Mouse (Mus musculus): ENCODE results near the gene Gcn1l1.
"Not testable (repeated sequence)": the region's sequence is repeated elsewhere in the genome, so short reads cannot be mapped to it uniquely, and the experiment has no call there.

Gcn1l1 gene

DNA sequence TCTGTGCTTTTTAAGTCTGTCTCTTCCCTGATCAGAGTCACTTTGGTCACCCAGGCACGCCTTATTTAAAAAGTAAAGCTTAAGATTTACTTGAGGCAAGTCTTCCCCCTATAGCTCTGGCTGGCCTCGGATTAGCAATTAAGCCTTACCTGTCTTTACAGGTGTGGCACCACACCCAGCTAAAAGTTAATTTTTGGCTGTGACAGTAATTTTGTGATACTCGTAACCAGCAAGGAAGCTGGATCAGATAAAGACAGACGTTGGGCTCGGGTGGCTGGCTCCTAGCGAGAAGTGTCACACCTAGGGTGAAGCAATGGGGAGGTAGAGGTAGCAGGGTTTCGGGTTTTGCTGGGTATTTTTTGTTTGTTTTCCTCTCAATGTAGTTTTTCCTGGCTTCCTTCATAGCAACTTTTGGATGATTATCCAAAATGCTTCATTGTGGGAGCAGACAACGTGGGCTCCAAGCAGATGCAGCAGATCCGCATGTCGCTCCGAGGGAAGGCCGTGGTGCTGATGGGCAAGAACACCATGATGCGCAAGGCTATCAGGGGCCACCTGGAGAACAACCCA, 4.6 kb upstream of the Gcn1l1 start:
- DNase-seq, result no peak

DNA sequence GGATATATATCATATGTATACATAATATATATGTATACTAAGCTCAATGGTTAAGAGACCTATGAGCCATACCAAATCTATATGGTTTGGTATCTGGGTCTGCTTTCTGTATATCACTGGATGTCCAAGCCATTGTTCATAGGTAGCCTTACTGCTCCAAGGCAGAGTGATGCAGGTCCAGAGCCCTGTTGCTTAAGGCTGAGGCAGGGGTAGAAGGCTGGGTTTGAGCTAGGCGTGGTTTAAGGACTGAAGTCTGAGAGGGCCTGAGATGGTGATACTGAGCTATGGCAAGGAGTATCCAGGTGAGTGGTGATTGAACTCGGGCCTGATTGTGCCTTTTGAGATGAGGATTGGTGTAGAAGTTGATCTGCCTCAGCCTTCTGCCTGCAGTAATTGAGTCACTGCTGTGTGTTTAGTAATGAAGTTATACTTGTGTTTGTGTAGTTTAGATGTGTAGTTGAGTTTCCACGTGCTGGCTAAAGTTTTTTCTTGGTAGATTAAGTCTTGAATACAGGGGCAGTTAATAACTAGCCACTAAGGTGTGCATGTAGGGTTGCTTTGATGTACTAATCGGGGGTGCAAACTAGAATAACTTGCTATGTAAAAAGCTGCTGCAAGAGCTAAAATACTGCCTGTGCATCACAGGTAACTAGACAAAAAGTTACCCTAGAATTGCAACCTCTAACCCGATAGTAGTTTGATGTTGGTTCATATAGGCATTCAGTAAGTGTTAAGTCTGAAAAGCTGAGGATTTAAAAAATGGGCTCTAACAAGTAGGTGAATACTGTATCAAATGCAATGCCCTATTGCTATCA, 1.1 kb upstream of the Gcn1l1 start:
- DNase-seq, result no peak

DNA sequence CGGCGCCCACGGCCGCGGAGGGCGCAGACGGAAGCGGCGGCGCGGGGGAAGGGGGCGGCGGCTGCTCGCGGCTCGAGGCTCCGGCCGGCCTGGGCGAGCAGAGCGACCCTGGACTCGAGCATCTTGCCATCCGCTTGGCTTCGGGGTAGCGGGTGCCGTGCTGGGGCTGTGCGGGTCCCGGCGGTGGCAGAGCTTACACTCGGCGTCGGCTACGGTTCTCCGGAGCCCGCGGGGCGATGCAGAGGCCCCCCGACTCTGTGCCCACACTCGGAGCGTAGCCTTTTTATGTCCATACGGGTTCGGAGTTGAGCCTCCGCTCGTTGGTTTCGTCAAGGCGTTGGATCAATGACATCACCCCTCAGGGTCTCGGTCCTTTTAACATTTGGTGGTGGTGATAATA, 349 bp downstream of the Gcn1l1 start:
- DNase-seq, result no peak

DNA sequence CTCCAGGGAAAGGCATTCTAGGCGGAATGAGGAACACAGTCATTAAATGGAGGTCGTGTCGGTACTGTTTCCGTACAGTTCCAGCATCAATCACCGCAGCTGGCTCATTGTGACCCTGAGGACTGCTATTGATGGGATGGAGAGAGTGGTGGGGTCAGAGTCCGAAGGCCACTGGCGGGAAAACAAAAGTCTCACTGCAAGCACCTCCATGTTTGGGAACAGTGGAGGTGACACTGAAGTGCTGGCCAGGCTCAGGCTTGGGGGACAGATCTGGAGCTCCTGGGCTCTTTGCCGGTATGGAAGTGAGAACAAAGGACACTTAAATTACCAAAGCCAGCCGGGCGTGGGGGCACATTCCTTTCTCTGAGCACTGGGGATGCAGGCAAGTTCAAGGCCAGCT, 3.6 kb downstream of the Gcn1l1 start:
- peak; percentile 15 for DNase-seq

DNA sequence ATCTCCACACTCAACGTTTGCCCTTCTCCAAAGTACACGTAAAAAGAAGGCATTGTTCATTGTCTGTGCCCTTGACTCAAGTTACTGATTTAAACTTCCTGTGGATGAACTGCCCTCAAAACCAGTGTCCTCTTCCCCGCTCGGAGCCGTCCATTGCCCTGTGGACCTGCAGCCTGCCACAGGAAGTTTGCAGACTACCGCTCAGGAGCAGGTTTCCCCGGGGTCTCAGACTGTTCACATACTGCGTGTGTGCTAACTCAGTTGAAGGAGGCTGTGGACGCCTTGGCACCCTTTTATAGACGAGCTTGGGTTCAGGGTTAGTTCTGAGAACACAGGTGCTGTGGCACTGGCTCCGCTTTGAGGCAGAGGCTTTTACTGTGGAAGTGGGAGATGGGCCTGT, 4.3 kb downstream of the Gcn1l1 start:
- DNase-seq, result no peak

DNA sequence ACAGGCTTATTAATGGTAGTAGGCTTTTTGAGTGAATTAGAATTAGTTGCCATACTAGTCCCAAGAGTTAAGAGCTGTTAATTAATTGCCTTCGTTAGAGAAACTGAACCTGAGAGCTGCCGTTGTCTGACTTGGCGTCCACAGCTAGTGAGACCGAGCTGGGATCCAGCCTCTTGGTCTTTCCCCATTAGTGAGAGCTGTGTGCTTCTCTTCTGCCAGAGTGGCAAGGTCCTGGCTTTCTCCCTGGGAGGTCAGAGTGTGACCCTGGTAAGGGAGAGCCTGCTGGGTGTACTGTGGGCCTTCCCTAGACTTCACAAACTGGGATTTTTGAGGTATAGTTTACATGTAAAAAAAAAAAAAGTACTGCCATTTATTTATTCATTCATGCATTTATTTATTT, 4.7 kb downstream of the Gcn1l1 start:
- DNase-seq, result no peak

DNA sequence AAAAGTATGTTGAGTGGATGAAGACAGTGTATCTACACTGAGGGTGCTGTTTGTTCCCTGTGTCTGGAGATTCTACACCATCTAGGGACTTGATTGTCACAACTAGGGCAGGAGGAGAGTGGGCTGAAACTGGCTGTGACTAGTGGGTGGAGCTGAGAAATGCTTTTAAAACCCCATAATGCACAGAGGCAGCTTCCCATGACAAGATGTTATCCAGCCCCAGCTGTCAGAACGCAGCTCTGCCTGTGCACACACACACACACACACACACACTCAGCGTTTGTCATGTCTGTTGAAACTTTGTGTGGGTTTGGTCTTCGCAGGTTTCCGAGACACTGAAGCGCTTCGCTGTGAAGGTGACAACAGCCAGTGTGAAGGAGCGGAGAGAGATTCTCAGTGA, 6.0 kb downstream of the Gcn1l1 start:
- no peak for DNase-seq

DNA sequence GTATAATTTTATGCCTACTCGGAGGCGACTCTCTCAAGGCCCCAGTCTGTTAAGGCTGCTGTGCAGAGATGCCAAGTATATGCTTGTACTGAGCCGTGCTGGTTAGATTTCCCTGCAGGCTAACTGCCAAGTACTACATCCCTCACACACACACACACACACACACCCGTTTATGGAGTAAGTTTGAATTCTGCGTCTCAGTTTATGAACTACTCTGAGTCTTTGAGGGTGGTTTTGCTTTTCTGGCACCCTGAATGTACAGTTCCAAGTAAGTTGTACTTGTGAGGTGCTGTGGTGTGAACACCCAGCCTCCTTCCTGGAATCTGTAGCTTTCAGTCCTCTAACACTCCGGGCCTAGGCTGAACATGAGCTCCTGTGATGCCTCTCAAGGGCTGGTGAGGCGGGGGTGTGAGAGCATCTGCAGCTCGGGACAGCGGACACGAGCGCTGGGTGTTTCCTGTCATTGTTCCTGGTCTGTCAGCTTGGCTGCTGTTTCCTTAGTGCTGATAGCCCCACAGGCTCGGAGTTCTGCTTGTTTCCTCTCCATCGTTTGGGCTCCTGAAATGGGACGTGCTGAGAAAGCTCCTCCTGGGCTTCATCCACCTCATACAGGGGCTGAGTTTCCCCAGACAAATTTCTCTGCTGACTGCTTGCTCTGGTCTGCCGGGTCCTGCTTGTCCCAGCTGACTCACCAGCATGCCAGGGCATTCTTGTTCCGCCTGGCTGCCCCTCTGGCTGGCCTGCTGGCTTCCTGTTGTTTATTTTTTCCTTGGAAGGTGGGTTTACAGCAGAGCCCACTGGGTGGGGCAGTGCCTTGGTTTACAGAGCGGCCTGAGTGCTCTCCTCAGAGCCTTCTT, 7.9 kb downstream of the Gcn1l1 start:
- DNase-seq, result peak; percentile 25

DNA sequence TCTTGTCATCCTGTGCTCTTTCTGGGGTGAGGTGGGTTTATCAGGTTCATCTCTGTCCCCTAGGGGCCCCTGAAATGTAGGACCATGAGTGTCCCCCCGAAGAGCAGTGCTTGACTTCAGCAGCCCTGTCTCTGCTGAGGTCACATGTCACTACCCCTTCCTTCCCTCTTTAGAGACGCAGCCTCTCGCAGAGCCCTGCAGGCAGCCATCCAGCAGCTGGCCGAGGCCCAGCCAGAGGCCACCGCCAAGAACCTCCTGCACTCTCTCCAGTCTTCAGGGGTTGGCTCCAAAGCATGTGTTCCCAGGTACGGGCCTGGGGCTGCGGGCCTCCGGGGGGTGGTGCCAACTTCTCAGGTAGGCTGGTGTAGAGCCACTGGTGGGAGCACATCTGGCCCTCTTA, 9.9 kb downstream of the Gcn1l1 start:
- DNase-seq, result no peak

DNA sequence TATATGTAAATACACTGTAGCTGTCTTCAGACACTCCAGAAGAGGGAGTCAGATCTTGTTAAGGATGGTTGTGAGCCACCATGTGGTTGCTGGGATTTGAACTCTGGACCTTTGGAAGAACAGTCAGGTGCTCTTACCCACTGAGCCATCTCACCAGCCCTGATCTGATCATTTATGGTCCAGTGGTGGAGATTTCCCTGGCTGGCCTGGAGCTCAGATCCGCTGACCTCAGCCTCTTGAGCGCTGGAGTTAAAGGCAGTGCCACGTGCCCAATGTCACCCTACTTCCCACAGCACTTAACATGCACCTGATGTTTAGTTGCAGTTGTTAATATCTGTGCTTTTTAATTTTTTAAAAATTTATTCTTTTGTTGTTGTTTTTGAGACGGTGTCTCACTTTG, 12.6 kb downstream of the Gcn1l1 start:
- DNase-seq, result not testable (repeated sequence)

DNA sequence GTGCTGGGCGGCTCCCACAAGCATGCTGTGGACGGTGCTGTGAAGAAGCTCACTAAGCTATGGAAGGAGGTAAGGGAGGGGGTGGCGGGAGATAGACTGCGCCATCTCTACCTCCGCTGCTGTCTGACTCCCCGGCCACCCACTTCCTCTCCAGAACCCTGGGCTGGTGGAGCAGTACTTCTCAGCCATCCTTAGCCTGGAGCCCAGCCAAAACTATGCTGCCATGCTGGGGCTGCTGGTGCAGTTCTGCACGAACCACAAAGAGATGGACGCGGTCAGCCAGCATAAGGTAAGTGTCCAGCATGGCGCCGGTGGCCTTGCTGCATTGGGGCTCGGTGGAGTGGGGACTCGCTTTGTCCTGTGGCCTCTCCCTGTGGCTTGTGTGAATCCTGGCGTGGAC, 13.9 kb downstream of the Gcn1l1 start:
- DNase-seq, result no peak

DNA sequence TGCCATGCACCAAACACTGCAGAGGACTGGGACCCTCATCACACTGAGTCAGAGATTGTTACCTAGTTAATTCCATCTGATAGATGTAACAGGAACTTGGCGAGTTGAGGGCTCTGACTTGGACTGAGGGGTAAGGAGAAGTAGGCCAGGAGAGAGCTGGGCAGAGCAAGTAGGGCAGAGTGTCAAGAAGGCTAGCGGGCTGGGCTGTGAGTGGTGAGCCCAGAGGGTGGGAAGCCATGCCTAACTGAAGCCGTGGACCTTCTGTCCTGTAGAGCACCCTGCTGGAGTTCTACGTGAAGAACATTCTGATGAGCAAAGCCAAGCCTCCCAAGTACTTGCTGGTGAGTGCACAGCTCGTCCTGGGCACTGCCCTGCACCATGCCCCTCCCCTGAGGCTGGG, 14.3 kb downstream of the Gcn1l1 start:
- DNase-seq, result no peak

DNA sequence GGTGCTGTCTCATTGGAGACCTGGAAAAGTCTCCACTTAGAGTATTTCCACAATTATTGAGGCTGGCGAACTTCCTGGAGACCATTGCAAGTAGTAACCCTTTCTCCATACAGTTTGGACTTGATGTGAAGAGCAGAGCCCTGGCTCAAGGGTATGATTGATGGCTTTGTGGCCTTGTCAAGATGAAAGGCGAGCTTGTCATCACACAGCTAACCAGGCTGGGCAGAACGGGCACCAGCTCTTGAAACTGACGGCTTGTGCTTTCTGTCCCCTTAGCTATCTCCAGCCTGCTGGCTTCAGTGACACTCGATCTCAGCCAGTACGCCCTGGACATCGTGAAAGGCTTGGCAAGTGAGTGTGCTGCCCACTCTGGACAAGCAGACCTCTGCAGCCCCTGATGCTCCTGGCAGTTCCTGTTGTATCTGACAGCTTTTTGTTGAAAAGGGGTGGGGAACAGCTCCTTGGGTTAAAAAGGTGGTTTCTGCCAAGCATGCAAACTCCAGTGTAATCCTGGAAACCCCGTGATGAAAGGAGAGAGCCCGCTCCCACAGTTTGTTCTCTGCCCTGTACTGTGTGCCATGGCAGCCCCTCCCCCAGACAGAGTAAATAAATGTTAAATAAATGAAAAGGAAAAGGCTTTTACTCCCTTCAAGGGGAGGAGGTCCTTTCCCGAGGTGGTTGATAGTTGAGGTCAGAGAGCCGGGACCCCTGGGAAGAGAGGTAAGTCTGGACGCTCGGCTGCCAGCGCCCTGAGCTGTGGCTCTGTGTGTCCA, 15.4 kb downstream of the Gcn1l1 start:
- DNase-seq, result no peak

DNA sequence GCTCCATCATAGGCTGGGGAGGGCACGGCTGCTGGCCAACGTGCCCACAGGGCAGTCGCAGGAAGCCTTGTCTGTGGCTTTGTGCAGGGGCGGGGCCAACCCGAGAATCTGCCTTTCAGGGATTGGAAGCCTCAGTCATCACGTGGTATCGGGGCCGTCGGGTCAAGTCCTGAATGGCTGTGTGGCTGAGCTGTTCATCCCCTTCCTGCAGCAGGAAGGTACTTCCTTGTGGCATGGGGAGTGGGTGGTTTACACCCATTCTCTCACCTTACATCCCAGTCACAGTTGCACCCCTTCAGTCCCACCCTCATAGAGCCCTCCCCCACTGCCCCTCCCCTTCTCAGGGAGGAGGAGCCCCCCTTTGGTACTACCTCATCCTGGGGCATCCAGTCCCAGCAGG, 16.6 kb downstream of the Gcn1l1 start:
- no peak for DNase-seq

DNA sequence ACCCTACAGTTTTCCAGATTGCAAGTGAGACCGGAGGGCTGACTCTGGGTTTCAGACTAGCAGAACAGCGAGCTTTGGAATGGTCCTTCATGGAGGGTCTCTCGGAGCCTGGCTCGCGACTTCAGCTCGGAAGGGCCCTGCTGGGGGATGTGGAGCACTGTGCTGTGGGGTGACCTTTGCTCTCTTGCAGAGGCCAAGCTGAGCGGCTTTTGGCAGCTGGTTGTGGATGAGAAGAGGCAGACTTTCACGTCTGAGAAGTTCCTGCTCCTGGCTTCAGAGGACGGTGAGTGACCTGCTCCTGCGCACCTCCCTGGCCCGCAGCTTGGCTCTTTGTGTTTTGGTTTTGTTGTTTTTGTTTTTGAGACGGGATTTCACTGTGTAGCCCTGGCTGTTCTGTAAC, 20.6 kb downstream of the Gcn1l1 start:
- no peak for DNase-seq

DNA sequence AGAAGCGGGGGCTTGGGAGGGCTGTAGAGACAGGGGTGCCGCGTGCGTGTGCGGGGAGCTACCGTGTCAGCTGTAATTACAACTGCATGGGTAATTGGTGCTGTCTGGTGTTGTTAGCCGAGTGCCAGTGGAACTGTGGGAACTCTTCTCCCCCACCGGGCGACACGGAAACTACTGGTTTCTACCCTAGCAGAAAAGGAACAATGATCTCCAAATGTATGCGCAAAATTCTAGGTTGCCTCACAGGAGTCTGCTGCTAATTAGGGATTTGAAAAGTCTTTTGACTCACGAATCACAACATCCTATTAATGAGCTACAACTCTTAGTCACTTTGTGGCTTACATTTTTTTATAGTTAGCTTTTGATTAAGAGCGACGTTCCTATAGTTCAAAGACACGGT, 21.1 kb downstream of the Gcn1l1 start:
- DNase-seq, result no peak

DNA sequence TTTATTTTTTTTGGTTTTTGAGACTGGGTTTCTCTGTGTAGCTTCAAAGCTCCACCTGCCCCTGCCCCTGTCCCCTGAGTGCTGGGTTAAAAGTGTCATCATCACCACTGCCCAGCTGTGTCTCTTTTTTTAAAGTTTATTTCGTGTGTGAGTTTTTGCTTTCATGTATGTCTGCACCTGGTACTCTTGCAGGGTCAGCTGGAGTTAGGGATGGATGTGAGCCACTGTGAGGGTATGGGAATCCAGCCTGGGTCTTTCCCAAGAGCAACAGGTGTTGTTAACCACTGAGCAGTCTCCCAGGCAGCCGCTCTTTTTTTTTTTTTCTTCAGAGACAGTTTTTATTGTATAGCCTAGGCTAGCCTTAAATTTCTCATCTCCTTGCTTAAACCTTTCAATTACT, 21.7 kb downstream of the Gcn1l1 start:
- DNase-seq, result no peak

DNA sequence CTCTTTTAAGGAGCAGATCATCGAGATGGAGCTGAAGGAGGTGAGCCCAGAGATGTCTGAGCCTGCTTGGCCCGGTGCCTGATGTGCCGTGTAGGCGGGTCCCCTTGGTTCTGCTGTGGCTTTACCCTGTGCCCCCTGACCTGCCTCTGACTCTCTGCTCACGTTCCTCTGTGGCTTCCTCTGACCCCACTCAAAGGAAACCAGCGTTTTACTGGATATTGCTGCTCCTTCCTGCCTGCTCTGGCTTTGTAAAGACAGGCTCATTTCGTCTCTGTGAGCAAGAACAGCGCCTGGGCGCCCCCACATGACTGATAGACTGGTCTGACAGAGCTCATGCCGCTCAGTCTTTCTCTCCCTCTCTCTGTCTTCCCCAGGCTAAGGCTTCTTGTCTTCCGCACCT, 26.0 kb downstream of the Gcn1l1 start:
- no peak for DNase-seq

DNA sequence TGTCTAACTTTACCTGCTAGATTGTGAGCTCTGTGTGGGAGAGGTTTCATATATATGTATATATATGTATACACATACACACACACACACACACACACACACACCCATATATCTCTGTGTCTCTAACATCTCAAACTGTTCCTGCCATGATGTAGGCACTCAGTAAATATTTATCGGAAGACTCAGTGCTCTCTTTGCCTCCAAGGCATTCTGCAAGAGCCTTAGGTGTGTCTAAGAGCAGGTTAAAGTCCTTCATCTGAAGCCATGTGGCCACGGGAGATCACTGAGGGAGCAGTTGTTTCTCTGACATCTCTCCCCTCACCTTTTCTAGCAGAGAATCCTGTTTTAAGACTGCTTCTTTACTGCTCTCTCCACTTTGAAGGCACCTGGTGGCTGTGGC, 26.5 kb downstream of the Gcn1l1 start:
- DNase-seq, result no peak

DNA sequence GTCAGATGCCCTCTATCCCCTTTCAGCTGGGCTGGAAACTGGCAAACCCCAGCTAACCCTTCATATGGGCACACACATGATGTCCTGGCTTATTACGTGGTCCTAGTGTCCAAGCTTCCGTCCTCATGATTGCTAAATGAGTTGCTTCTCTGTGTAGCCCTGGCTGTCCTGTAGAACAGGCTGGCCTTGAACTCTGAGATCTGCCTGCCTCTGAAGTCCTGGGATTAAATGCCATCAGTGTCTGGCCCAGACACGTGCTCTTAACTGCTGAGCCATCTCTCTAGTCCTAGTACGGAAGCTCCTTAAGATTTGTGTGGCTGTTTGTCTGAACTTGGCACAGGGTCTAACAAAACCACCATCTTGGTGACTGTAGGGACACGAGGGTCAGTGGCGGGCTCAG, 38.5 kb downstream of the Gcn1l1 start:
- DNase-seq, result no peak

DNA sequence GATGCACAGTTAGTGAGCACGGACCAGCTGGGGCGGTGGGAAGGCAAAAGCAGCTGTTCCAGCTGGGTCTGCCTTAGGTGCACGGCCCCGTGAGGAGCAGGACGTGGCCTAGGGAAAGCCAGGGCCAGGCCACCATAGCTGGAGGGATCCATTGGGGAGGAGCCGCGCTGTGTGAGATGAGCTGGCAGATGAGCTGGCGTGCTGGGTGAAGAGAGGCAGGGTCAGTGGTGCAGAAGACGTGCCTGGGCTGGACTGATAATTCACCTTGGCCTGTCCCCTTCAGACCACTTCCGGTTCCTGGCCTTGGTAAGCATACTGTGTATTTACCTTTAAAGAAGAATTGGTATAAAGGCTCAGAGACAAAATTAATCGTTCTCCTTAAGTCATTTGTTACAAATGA, 46.5 kb downstream of the Gcn1l1 start:
- no peak for DNase-seq

DNA sequence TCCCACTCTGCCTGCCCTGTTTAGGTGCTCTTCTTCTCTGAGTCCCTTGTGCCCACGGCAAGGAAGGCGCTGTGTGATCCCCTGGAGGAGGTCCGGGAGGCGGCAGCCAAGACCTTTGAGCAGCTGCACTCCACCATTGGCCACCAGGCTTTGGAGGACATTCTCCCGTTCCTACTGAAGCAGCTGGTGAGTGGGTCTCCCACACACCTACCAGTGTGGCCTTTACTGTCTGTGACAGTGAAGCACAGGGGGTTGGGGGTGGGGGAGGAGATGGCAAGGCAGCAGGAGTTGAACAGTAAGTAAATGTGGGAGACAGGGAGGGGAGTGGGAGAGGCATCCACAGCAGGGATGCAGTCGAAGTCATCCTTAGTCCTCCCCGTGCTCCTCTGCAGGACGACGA, 48.3 kb downstream of the Gcn1l1 start:
- no peak for DNase-seq

DNA sequence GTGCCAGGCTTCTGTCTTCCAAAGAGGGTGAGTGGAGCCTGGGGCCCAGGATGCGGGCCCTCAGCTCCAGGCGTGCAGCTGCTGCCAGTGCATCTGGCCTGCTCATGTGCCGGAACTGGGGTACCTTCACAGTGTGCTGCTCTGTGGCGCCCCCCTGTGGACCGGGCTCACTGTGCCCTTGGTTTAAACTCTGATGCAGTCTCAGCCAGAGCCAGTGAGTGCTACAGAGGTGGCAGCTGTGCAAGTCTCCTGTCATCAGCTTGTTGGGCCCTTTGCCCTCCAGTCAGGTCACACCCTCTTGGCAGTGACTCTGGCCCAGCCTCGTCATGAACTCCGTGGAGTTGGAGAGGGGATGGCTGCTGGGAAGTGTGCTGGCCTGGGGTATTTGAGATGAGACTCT, 49.9 kb downstream of the Gcn1l1 start:
- DNase-seq, result peak; percentile 37
